Mouse (Mus musculus): ENCODE results near the gene Phyh. TPM values are rescaled to one million over a fixed set of nuclear protein-coding genes. Genes with fewer than 3 reads are reported as not detected.
"Not testable (repeated sequence)": the region's sequence is repeated elsewhere in the genome, so short reads cannot be mapped to it uniquely, and the experiment has no call there.

The Phyh gene
- total RNA-seq, 2 experiments from 2014 or later, result 7.8 to 20.2 TPM

GRCm38 (mm10) chr2:4913949-4914348 is 4.9 kb upstream of the Phyh start:
- no peak for ATAC-seq (replicated peaks; ENCODE audit: low FRiP score, low TSS enrichment, poor library complexity, severe bottlenecking)

DNA sequence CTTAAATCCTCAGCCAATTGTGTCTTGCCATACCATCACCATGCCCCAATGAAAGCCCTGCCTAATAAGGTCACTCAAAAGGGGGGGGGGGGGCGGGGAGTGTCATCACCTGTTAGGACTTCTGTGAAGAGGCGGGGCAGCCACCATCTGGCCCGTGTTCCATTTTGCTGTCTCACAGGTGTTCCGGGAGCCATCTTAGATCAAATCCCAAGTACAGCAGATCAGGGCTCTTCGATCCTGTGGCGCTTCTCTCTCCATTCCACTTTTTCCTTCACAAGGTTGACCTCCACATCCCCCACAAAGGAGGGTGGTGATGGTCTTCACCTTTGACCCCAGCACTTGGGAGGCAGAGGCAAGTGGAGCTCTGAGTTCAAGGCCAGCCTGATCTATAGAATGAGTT is 2.8 kb upstream of the Phyh start:
- ATAC-seq (replicated peaks; ENCODE audit: low FRiP score, low TSS enrichment, poor library complexity, severe bottlenecking), result no peak

DNA sequence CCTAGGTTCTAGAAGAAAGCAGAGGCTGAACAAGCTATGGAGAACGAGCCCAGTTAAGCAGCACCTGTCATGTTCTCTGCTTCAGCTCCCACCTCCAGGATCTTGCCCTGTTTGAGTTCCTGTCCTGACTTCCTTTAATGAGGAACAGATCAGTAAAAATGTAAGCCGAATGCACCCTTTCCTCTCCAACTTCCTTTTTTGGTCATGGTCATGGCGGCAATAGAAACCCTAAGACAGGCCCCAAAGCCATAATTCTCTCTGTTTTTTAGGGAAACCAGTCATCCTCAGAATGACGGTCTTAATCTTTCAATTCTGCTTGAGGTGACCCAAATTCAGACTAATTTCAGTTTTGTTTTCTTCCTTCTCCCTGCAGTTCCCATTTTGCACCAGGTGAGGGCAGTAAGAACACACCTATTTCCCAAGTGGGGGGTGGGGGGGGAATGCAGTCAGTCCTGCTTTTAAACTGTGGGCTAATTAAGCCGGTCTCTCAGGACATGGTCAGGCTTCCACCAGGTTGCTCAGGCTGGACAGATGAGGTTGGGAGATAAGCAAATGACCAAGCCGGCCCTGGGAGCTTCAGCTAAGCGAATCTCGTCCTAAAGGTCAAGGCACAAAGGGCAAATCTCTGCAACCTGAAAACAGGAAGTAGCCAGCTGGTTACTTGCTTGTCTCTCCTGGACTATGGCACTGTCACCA is 1.3 kb upstream of the Phyh start:
- peak; percentile 44 for ATAC-seq (replicated peaks; ENCODE audit: low FRiP score, low TSS enrichment, poor library complexity, severe bottlenecking)

DNA sequence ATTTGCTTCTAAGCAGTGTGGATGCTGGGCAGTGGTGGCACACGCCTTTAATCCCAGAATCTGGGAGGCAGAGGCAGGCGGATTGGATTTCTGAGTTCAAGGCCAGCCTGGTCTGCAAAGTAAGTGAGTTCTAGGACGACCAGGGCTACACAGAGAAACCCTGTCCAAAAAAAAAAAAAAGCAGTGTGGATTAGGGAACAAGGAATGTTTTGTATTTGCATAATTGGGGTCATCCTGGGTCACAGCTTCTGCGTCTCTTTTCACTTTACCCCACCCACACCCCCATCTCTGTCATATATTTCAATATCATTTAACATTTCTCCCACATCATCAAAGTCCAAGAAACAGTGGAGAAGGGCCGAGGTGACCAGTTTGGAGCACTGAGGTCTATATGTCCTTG is 2.2 kb downstream of the Phyh start:
- ATAC-seq (replicated peaks; ENCODE audit: low FRiP score, low TSS enrichment, poor library complexity, severe bottlenecking), result no peak

DNA sequence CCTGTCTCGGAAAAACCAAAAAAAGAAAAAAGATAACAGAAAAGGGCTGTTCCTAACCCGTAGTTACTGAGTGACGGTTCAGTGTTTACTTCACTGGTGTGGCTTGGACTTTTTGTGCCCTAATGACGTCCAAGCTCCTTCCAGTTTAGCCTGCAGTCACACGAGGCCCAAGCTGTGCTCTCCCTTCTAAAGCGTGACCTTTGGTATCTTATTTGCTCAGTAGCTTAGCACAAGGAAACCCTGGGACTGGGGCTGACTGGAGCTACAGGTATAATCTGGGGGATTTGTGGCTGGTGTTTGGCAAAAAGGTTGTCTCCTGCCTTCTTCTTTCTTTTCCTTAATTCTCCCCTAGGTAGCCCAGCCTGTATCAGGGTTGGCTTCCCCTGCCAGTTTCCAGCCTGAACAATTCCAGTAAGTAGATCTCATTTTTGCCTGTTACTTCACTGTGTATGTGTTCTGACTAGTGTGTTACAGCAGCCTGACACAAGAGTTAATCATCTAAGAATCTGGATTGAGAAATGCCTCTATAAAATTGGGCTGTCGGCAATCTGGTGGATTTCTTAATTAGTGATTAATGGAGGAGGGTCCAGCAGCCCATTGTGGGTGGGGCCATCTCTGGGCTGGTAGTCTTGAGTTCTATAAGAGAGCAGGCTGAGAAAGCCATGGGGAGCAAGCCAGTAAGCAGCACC is 3.8 kb downstream of the Phyh start:
- ATAC-seq (replicated peaks; ENCODE audit: low FRiP score, low TSS enrichment, poor library complexity, severe bottlenecking), result no peak

GRCm38 (mm10) chr2:4927391-4927790 is 8.6 kb downstream of the Phyh start:
- ATAC-seq (replicated peaks; ENCODE audit: low FRiP score, low TSS enrichment, poor library complexity, severe bottlenecking), result no peak

GRCm38 (mm10) chr2:4929230-4929629 is 10.4 kb downstream of the Phyh start:
- no peak for ATAC-seq (replicated peaks; ENCODE audit: low FRiP score, low TSS enrichment, poor library complexity, severe bottlenecking)

DNA sequence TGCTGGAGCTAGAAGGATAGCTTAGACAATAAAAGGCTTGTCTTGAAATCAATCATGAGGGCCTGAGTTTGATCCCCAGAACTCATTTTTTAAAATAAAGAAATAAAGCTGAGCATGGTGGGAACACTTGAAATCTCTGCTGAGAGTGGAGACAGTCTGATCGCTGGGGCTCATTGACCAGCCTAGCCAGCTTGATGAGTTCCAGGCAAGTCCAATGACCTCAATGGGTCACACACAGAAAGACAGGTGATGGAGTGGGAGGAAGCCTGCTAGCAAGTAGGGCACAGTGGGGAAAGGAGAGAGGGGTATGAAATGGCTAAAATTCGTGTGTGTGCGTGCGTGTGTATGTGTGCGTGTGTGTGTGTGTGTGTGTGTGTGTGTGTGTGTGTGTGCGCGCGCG is 15.7 kb downstream of the Phyh start:
- no peak for ATAC-seq (replicated peaks; ENCODE audit: low FRiP score, low TSS enrichment, poor library complexity, severe bottlenecking)

DNA sequence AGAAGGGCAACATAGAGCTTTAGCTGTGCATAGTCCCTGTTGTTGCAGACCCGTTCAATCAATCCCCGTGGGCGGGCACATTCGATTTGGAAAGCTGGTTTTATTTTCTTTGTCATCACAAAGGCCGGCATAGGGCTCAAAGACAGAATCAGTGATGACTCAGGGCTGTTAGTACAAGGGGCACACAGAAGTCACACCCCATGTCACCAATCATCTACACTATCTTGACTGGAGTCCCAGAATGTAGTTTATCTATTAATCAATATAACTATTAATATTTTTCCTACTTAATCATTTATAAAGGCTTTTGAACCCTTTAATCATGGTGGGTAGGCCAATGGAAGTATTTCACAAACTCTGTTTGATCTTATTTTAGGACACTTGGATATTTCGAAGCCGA is 19.1 kb downstream of the Phyh start:
- no peak for ATAC-seq (replicated peaks; ENCODE audit: low FRiP score, low TSS enrichment, poor library complexity, severe bottlenecking)

DNA sequence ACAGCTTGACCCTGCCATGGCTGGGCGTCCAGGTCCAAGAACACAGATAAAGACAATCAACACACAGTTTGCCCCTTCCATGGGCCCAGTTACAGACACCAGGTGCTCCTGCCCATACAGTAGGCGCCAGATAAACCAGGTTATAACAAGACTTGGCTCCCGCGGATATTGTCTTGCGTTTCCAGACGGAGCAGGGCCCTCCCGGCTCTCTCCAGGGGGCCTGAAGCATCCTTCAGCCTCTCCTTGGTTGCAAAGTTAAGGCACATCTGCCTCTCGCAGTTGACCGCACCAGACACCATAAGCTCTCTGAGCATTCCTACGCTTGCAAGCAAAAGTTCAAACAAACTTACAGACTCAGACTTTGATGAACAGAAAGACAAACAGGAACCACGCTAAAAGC is 22.0 kb downstream of the Phyh start:
- no peak for ATAC-seq (replicated peaks; ENCODE audit: low FRiP score, low TSS enrichment, poor library complexity, severe bottlenecking)

- ATAC-seq (replicated peaks; ENCODE audit: low FRiP score, low TSS enrichment, poor library complexity, severe bottlenecking), result not testable (repeated sequence)
Observed at GRCm38 (mm10) chr2:4949691-4950090, 30.9 kb downstream of the Phyh start.

- ATAC-seq (replicated peaks; ENCODE audit: low FRiP score, low TSS enrichment, poor library complexity, severe bottlenecking), result no peak
Observed at GRCm38 (mm10) chr2:4950986-4951385, 32.2 kb downstream of the Phyh start.

DNA sequence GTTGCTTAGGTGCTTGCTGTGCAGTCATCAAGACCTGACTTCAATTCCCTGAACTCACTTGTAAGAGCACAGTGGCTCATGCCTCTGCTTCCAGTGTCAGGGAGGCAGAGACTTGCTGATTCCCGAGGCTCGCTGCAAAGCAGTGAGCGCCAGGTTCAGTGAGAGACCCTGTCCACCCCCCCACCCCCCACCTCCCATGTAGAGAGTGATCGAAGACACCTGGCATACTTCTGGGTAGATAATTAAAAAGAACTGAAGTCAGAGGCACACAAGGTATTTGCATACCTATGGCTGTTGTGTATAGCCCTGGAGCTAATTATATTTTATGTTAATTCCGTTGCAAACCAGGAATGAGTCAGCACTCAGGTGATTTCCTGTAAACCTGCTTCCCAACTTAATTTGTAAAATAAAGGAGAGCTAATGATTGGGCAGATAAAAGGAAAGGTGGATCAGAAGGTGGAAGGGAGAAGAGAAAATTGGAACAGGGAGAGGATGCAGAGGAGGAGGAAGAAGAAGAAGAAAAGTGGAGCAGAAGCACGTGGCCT is 35.5 kb downstream of the Phyh start:
- ATAC-seq (replicated peaks; ENCODE audit: low FRiP score, low TSS enrichment, poor library complexity, severe bottlenecking), result no peak

GRCm38 (mm10) chr2:4958039-4958438 is 39.2 kb downstream of the Phyh start:
- ATAC-seq (replicated peaks; ENCODE audit: low FRiP score, low TSS enrichment, poor library complexity, severe bottlenecking), result no peak

GRCm38 (mm10) chr2:4967806-4968205 is 49.0 kb downstream of the Phyh start:
- no peak for ATAC-seq (replicated peaks; ENCODE audit: low FRiP score, low TSS enrichment, poor library complexity, severe bottlenecking)

- ATAC-seq (replicated peaks; ENCODE audit: low FRiP score, low TSS enrichment, poor library complexity, severe bottlenecking), result no peak
Observed at GRCm38 (mm10) chr2:4969083-4969482, 50.3 kb downstream of the Phyh start.

- no peak for ATAC-seq (replicated peaks; ENCODE audit: low FRiP score, low TSS enrichment, poor library complexity, severe bottlenecking)
Observed at GRCm38 (mm10) chr2:4975807-4976206, 57.0 kb downstream of the Phyh start, which contains the start of gene Ucma. TSS of gene Ucma (plus strand) at chr2:4976122.

- ATAC-seq (replicated peaks; ENCODE audit: low FRiP score, low TSS enrichment, poor library complexity, severe bottlenecking), result no peak
Observed at GRCm38 (mm10) chr2:4978091-4978490, 59.3 kb downstream of the Phyh start.

DNA sequence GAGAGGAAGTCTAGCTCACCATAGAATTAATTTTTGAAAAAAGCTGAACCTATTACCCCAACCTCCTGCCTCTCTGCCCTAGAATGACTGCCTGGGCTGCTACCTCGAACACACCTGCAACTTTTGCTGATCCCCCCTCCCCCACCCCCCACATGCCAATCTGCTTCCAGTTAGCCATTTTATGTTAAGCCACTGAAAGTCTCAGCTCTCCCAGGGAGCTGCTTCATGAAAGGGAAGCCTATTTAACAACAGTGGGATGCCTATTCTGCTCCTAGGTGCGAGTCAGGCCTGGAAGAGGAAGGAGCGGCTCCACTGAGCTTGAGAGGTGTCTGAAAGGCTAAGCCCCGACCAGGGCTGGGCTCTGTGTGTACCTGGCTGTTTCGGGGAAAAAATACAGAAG is 65.2 kb downstream of the Phyh start:
- ATAC-seq (replicated peaks; ENCODE audit: low FRiP score, low TSS enrichment, poor library complexity, severe bottlenecking), result no peak

GRCm38 (mm10) chr2:4985000-4985399 is 66.2 kb downstream of the Phyh start:
- no peak for ATAC-seq (replicated peaks; ENCODE audit: low FRiP score, low TSS enrichment, poor library complexity, severe bottlenecking)

DNA sequence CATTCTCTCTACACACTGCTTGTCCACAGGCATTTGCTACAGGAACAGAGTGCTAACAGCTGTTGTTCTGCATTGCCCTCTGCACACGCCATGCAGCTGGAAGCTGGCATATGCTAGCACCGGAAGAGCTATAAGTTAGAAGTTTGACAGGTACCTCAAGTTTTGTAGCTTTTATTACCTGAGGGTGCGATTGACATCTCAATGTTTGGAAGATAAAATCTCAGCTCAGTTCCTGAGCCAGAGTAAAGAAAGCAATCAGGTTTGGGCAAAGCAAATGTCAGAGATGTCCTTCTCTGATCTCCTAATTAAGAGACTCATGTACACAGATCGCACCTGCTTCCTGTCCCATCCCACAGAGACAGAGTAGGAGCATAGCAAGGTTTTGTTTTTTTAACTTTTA is 68.0 kb downstream of the Phyh start:
- ATAC-seq (replicated peaks; ENCODE audit: low FRiP score, low TSS enrichment, poor library complexity, severe bottlenecking), result no peak
